Mouse (Mus musculus): ENCODE data around the gene Ldb1. TPM values are rescaled to one million over a fixed set of nuclear protein-coding genes. Genes with fewer than 3 reads are reported as not detected.

The Ldb1 gene
- total and polyA plus RNA-seq, 3 experiments, result 56.9 to 120 (median 67.6) TPM

- TF ChIP-seq JUND (conservative IDR thresholded peaks at IDR 0.05; ENCODE audit: low read depth, low read length), result no peak
- TF ChIP-seq KAT2A (IDR thresholded peaks at IDR 0.05; ENCODE audit: insufficient replicate concordance, low read length), result no peak
- TF ChIP-seq RAD21 (IDR thresholded peaks at IDR 0.05; ENCODE audit: low read depth, low read length), result no peak
These were observed 11.1 kb downstream of the Ldb1 start (continued) for GRCm38 (mm10) chr19:46033911-46034310.

- Histone ChIP-seq H3K27ac (ENCODE audit: insufficient read depth, low read depth) (no peak overlapping the region), H3K79me2 (replicated peaks; ENCODE audit: control insufficient read depth, extremely low read depth, insufficient read depth, poor library complexity, severe bottlenecking) (peaks cover 15% of the 10 kb centered on the region), H3K27me3 (replicated peaks) (no peaks in the 10 kb centered on the region), H3K36me3 (replicated peaks in 1 of 2; ENCODE audit: control insufficient read depth in 1 of 2, insufficient read depth in 1 of 2, low read length in 1 of 2) (peaks cover 47 to 69% of the 10 kb centered on the region in 2 experiments), H3K4me1 (ENCODE audit: control insufficient read depth in 1 of 2, insufficient read depth in 2 of 2) (peaks cover 1 to 13% of the 10 kb centered on the region in 2 experiments; a peak in 3 of 4 replicates), H3K4me3 (replicated peaks in 1 of 3; ENCODE audit: low read depth in 2 of 3, low read length in 2 of 3, poor library complexity in 1 of 3) (no peak overlapping the region), H3K9ac (ENCODE audit: insufficient read depth, low read depth) (no peak overlapping the region), H3K4me2 (ENCODE audit: insufficient read depth, low read depth, poor library complexity, severe bottlenecking) (no peak overlapping the region), H3K9me3 (replicated peaks; ENCODE audit: low read length) (peaks cover 9% of the 10 kb centered on the region)
- dilution Hi-C loops (cut with MboI; ENCODE audit: extremely low pct_ligation_motif_present, extremely low pct_unique_long_range_greater_than_20kb, low sequenced_read_pairs) (no loop called here), in situ Hi-C loops (cut with MboI; ENCODE audit: low pct_ligation_motif_present, low pct_unique_long_range_greater_than_20kb, low sequenced_read_pairs) (no loop called here)
- TF ChIP-seq POLR2A (IDR thresholded peaks at IDR 0.05; ENCODE audit: low read depth, low read length) (no peak), HCFC1 (IDR thresholded peaks at IDR 0.05; ENCODE audit: low read depth, low read length) (no peak), ZKSCAN1 (IDR thresholded peaks at IDR 0.05; ENCODE audit: borderline replicate concordance, low read depth, low read length) (no peak), MXI1 (IDR thresholded peaks at IDR 0.05; ENCODE audit: low read depth, low read length) (no peak), TCF12 (IDR thresholded peaks at IDR 0.05; ENCODE audit: low read depth, low read length) (no peak), JUND (conservative IDR thresholded peaks at IDR 0.05; ENCODE audit: low read depth, low read length) (no peak), EP300 (IDR thresholded peaks at IDR 0.05; ENCODE audit: low read length) (no peak), PAX5 (IDR thresholded peaks at IDR 0.05; ENCODE audit: low read length) (no peak), KAT2A (IDR thresholded peaks at IDR 0.05; ENCODE audit: insufficient replicate concordance, low read length) (no peak), E2F4 (IDR thresholded peaks at IDR 0.05; ENCODE audit: insufficient replicate concordance, low read depth, low read length) (no peak), MYC (IDR thresholded peaks at IDR 0.05; ENCODE audit: low read depth, low read length) (no peak), IRF4 (IDR thresholded peaks at IDR 0.05; ENCODE audit: low read depth, low read length) (no peak), RCOR1 (conservative IDR thresholded peaks at IDR 0.05; ENCODE audit: low read depth, low read length) (no peak), USF1 (IDR thresholded peaks at IDR 0.05; ENCODE audit: low read depth, low read length) (no peak)
- no peak for DNase-seq (ENCODE audit: extremely low read depth)
These were observed 12.1 kb downstream of the Ldb1 start for GRCm38 (mm10) chr19:46032731-46033510.

- peaks cover 5% of the 10 kb centered on the region for H3K79me2 ChIP-seq (replicated peaks; ENCODE audit: control insufficient read depth, extremely low read depth, insufficient read depth, poor library complexity, severe bottlenecking)
- H3K9me3 ChIP-seq (replicated peaks; ENCODE audit: low read length), result peaks cover 9% of the 10 kb centered on the region
- H3K4me1 ChIP-seq (ENCODE audit: control insufficient read depth in 1 of 2, insufficient read depth in 2 of 2), result peaks cover 0 to 2% of the 10 kb centered on the region in 2 experiments; a peak in 1 of 4 replicates
- H3K4me3 ChIP-seq (replicated peaks in 1 of 3; ENCODE audit: low read depth in 2 of 3, low read length in 2 of 3, poor library complexity in 1 of 3), result no peak overlapping the region
- H3K4me2 ChIP-seq (ENCODE audit: insufficient read depth, low read depth, poor library complexity, severe bottlenecking), result no peak overlapping the region
- H3K36me3 ChIP-seq (replicated peaks in 1 of 2; ENCODE audit: control insufficient read depth in 1 of 2, insufficient read depth in 1 of 2, low read length in 1 of 2), result peaks cover 47 to 69% of the 10 kb centered on the region in 2 experiments
- dilution Hi-C loops (cut with MboI; ENCODE audit: extremely low pct_ligation_motif_present, extremely low pct_unique_long_range_greater_than_20kb, low sequenced_read_pairs), result no loop called here
- no peak for DNase-seq (ENCODE audit: extremely low read depth)
- no peak for TF ChIP-seq TCF12 (IDR thresholded peaks at IDR 0.05; ENCODE audit: low read depth, low read length)
- TF ChIP-seq CHD2 (IDR thresholded peaks at IDR 0.05; ENCODE audit: low read length), result no peak
- no peak for TF ChIP-seq CTCF (conservative IDR thresholded peaks at IDR 0.05 in 1 of 2, IDR thresholded peaks at IDR 0.05 in 1 of 2; ENCODE audit: low read depth in 2 of 2, low read length in 2 of 2)
- TF ChIP-seq MAX (IDR thresholded peaks at IDR 0.05; ENCODE audit: low read length), result no peak
- no peak for TF ChIP-seq MAZ (IDR thresholded peaks at IDR 0.05; ENCODE audit: low read depth, low read length)
- TF ChIP-seq RCOR1 (conservative IDR thresholded peaks at IDR 0.05; ENCODE audit: low read depth, low read length), result no peak
- no peak for TF ChIP-seq NELFE (IDR thresholded peaks at IDR 0.05; ENCODE audit: low read depth, low read length)
- no peak for TF ChIP-seq JUND (conservative IDR thresholded peaks at IDR 0.05; ENCODE audit: low read depth, low read length)
- TF ChIP-seq USF2 (conservative IDR thresholded peaks at IDR 0.05; ENCODE audit: low read depth, low read length), result no peak
- no peak for TF ChIP-seq UBTF (IDR thresholded peaks at IDR 0.05; ENCODE audit: low read depth, low read length)
- no peak for TF ChIP-seq MXI1 (IDR thresholded peaks at IDR 0.05; ENCODE audit: low read depth, low read length)
- no peak for TF ChIP-seq ZNF384 (IDR thresholded peaks at IDR 0.05; ENCODE audit: low read depth, low read length)
- TF ChIP-seq USF1 (IDR thresholded peaks at IDR 0.05; ENCODE audit: low read depth, low read length), result no peak
- no peak for TF ChIP-seq ELF1 (IDR thresholded peaks at IDR 0.05; ENCODE audit: low read depth, low read length)
- H3K27ac ChIP-seq (ENCODE audit: insufficient read depth, low read depth), result no peak overlapping the region
- H3K27me3 ChIP-seq (replicated peaks), result no peaks in the 10 kb centered on the region
- no peak overlapping the region for H3K9ac ChIP-seq (ENCODE audit: insufficient read depth, low read depth)
- in situ Hi-C loops (cut with MboI; ENCODE audit: low pct_ligation_motif_present, low pct_unique_long_range_greater_than_20kb, low sequenced_read_pairs), result no loop called here
These were observed 13.2 kb downstream of the Ldb1 start for GRCm38 (mm10) chr19:46031689-46032432.
